Mouse (Mus musculus) heart, postnatal 0 days (tissue): ENCODE results near the gene Eea1.

Experiments
- CTCF ChIP-seq: IDR thresholded peaks from 2 replicates; pipeline ENCODE4 v1.5.1; 2016; ENCODE audit warnings: antibody characterized with exemption, control low read depth, low read depth
- EP300 ChIP-seq: IDR thresholded peaks from 2 replicates; pipeline ENCODE4 v1.6.1; 2016; ENCODE audit warnings: antibody characterized with exemption, low read depth

DNA sequence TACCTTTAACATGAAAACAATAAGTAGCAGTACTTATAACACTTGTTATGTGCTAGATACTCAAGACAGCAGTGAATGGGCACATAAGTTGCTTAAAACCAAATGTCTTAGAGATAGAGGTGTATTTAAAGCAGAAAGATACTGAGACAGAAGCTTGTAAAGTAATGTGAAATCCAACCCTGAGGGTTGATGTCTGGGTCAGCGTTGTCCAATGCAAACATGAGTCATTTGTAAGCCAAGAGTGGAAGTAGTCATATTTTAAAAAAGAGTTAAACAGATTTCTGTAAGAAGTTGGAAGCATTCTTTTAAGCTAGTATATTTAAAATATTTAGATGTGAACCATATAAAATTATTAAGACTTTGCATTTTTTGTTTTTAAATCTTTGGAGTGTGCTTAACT lies 4.6 kb downstream of the Eea1 start:
- TF ChIP-seq EP300 (no peak), CTCF (no peak)
